Mouse (Mus musculus) myocyte (in vitro differentiated cells): Measurements from ENCODE around the gene Bicc1.

ENCODE experiments used
- CEBPB ChIP-seq: IDR thresholded peaks from 2 replicates; pipeline ENCODE4 v1.6.1; 2011; ENCODE audit warnings: mild to moderate bottlenecking, moderate library complexity; ENCODE audit not compliant: poor library complexity, insufficient read depth, severe bottlenecking
- E2F4 ChIP-seq: IDR thresholded peaks from one replicate; pipeline ENCODE4 v1.6.1; 2011; ENCODE audit warnings: mild to moderate bottlenecking, control low read depth, moderate library complexity; ENCODE audit not compliant: insufficient read depth
- MAX ChIP-seq: IDR thresholded peaks from one replicate; pipeline ENCODE4 v1.6.1; 2011; ENCODE audit warnings: low read depth, mild to moderate bottlenecking, control low read depth
- MYOD1 ChIP-seq, 3 experiments: IDR thresholded peaks; one replicate each; pipeline ENCODE4 v1.6.1; 2011; ENCODE audit warnings: control low read depth in 2 of 3, low read depth in 2 of 3, mild to moderate bottlenecking in 2 of 3, moderate library complexity in 1 of 3; ENCODE audit not compliant: insufficient read length in 2 of 3, control insufficient read depth in 1 of 3
- MYOG ChIP-seq, 3 experiments: IDR thresholded peaks; one replicate each; pipeline ENCODE4 v1.6.1; 2011; ENCODE audit warnings: control low read depth in 2 of 3, low read depth in 2 of 3, mild to moderate bottlenecking in 2 of 3; ENCODE audit not compliant: insufficient read length in 2 of 3, control insufficient read depth in 1 of 3, insufficient read depth in 1 of 3
- POLR2A ChIP-seq: IDR thresholded peaks from one replicate; pipeline ENCODE4 v1.6.1; 2011; ENCODE audit warnings: low read depth, mild to moderate bottlenecking, control low read depth, moderate library complexity; ENCODE audit not compliant: insufficient read length
- POLR2AphosphoS2 ChIP-seq: IDR thresholded peaks from one replicate; pipeline ENCODE4 v1.6.1; 2011; ENCODE audit warnings: low read depth, control low read depth; ENCODE audit not compliant: insufficient read length
- REST ChIP-seq: IDR thresholded peaks from one replicate; pipeline ENCODE4 v1.6.1; 2011; ENCODE audit warnings: mild to moderate bottlenecking, control low read depth, moderate library complexity; ENCODE audit not compliant: insufficient read depth, insufficient read length
- TCF12 ChIP-seq: IDR thresholded peaks from one replicate; pipeline ENCODE4 v1.6.1; 2011; ENCODE audit warnings: mild to moderate bottlenecking, control low read depth; ENCODE audit not compliant: poor library complexity, insufficient read depth, severe bottlenecking
- USF1 ChIP-seq: IDR thresholded peaks from one replicate; pipeline ENCODE4 v1.6.1; 2011; ENCODE audit warnings: low read depth, mild to moderate bottlenecking, control low read depth, moderate library complexity

GRCm38 (mm10) chr10:71009771-71010496, 149.6 kb downstream of the Bicc1 start:
- TF ChIP-seq POLR2A (no peak), POLR2AphosphoS2 (no peak), CEBPB (no peak), E2F4 (no peak), TCF12 (no peak), USF1 (no peak), MYOD1 (IDR thresholded peaks at IDR 0.05; ENCODE audit: control insufficient read depth in 1 of 3, insufficient read length in 2 of 3, low read depth in 2 of 3) (no peak), MYOG (IDR thresholded peaks at IDR 0.05; ENCODE audit: control insufficient read depth in 1 of 3, insufficient read depth in 1 of 3, insufficient read length in 2 of 3, low read depth in 2 of 3) (no peak), REST (no peak), MAX (no peak)
